Mouse (Mus musculus) R1 (cell line): ENCODE measurements around the gene Trp53inp2.

ENCODE experiments used
- DNase-seq: peaks from one replicate; pipeline ENCODE4 v3.0.0-alpha.2; 2018; ENCODE audit warnings: low read depth, low spot score

Gene Trp53inp2

GRCm38 (mm10) chr2:155382791-155383438 lies 2.1 kb downstream of the Trp53inp2 start:
- no peak for DNase-seq

- DNase-seq: peak; percentile 94
Measured at GRCm38 (mm10) chr2:155385090-155385489, 4.2 kb downstream of the Trp53inp2 start.

- no peak for DNase-seq
Measured at GRCm38 (mm10) chr2:155385731-155386533, 5.1 kb downstream of the Trp53inp2 start.

GRCm38 (mm10) chr2:155386534-155386899 lies 5.7 kb downstream of the Trp53inp2 start:
- no peak for DNase-seq

- DNase-seq: peak; percentile 51
Measured at GRCm38 (mm10) chr2:155387052-155387451, 6.2 kb downstream of the Trp53inp2 start.

- DNase-seq: no peak
Measured at GRCm38 (mm10) chr2:155388573-155388972, 7.7 kb downstream of the Trp53inp2 start.

- no peak for DNase-seq
Measured at GRCm38 (mm10) chr2:155394586-155394985, 13.7 kb downstream of the Trp53inp2 start.

- DNase-seq: peak; percentile 46
Measured at GRCm38 (mm10) chr2:155400276-155400675, 19.4 kb downstream of the Trp53inp2 start.

GRCm38 (mm10) chr2:155401926-155402325 lies 21.1 kb downstream of the Trp53inp2 start:
- no peak for DNase-seq

- no peak for DNase-seq
Measured at GRCm38 (mm10) chr2:155404635-155405034, 23.8 kb downstream of the Trp53inp2 start.

GRCm38 (mm10) chr2:155420911-155421310 lies 40.1 kb downstream of the Trp53inp2 start:
- no peak for DNase-seq

- DNase-seq: peak; percentile 40
Measured at GRCm38 (mm10) chr2:155436445-155436844, 55.6 kb downstream of the Trp53inp2 start.
